Mouse (Mus musculus) urinary bladder, postnatal 25 days (tissue): ENCODE measurements at regions not wholly inside any gene's neighbourhood (a gene's known extent, or its start where the extent isn't known, plus 50 kb on each side); places are given as distances from the start of the nearest gene placed in this dataset.
A peak's percentile ranks its signal among the peaks of the same experiment; 100 is the strongest.
"Not testable (repeated sequence)": the region's sequence is repeated elsewhere in the genome, so short reads cannot be mapped to it uniquely, and the experiment has no call there.

Experiments used
- DNase-seq: peaks from one replicate; pipeline ENCODE4 v3.0.0; 2022; ENCODE audit warnings: low spot score

DNA sequence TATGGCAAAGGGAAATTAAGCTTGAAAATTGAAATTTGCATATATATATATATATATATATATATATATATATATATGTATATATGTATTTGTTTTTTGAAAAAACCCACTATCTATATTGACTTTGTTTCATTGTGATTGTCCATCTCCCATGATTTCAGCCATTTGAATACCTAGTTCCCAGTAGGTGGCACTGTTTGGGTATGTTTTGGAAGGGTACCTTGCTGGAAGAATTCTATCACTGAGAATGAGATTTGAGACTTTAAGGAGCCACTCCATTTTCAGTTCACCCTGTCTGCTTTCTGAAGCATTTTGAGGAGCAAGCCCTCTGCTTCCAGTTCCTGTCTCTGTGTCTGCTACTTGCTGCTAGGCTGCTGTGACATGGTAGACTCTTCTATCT, 72.8 kb upstream of the Ugt8a start:
- DNase-seq, result peak; percentile 8

DNA sequence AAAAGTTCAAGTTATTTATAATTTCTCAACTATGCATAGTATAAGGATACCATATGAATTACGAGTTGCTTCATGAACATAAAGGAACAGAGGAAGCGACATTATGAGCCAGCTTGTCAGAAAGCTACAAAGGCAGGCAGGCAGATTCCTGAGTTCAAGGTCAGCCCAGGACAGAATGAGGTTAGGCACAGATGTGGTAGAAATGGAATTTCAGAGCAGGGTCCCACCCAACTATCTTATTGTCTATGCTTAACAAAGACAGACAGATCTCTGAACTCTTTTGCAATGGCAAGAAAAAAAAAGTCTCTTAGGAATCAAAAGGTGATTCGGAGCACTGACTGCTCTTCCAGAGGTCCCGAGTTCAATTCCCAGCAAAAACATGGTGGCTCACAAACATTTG, 77.7 kb upstream of the Ugt8a start:
- DNase-seq, result no peak

GRCm38 (mm10) chr3:126044327-126044726, 105.9 kb upstream of the Ugt8a start:
- DNase-seq, result no peak

DNA sequence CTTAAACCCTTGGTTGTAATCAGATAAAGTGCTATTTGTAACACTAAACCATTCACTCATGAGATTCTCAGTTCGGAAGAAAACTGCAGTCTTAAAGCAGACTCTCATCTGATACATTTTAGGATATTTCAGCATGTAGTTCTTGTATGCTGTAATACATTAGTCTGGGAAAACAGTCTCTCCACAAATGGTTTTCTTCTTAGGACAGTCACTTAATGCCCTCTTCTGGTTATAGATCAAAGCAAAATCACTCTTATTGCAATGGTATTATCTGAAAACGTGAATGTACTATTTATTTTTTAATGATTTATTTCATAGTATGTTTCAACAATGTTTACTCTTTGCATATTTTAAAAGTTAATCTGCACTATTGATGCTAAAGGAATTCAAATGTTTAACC, 106.4 kb upstream of the Ugt8a start:
- DNase-seq, result no peak

GRCm38 (mm10) chr3:126045992-126046786, 107.8 kb upstream of the Ugt8a start:
- DNase-seq, result no peak

- DNase-seq, result no peak
Observed at GRCm38 (mm10) chr3:126058585-126058984, 120.2 kb upstream of the Ugt8a start.

- no peak for DNase-seq
Observed at GRCm38 (mm10) chr3:126105086-126105485, 166.7 kb upstream of the Ugt8a start.

DNA sequence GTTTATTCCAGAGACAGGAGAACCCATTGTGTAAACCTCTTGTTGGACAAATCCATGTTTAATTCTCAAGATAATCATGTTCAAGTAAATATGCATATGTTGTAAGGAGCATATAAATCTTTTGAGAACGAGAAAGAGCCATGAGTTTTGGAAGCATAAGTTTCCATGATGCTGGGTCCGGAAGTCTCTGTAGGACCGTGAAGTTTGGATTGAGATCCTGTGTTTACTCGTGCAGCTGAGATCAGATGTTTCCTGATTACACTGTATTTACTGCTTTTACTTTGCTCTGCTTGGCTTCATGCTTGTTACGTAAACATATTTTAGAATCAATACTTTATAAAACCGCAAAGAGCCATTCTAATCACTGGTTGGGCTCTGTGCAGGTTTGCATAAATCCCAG, 171.0 kb upstream of the Ugt8a start:
- DNase-seq, result no peak

- no peak for DNase-seq
Observed at GRCm38 (mm10) chr3:126117849-126118248, 179.4 kb upstream of the Ugt8a start.

DNA sequence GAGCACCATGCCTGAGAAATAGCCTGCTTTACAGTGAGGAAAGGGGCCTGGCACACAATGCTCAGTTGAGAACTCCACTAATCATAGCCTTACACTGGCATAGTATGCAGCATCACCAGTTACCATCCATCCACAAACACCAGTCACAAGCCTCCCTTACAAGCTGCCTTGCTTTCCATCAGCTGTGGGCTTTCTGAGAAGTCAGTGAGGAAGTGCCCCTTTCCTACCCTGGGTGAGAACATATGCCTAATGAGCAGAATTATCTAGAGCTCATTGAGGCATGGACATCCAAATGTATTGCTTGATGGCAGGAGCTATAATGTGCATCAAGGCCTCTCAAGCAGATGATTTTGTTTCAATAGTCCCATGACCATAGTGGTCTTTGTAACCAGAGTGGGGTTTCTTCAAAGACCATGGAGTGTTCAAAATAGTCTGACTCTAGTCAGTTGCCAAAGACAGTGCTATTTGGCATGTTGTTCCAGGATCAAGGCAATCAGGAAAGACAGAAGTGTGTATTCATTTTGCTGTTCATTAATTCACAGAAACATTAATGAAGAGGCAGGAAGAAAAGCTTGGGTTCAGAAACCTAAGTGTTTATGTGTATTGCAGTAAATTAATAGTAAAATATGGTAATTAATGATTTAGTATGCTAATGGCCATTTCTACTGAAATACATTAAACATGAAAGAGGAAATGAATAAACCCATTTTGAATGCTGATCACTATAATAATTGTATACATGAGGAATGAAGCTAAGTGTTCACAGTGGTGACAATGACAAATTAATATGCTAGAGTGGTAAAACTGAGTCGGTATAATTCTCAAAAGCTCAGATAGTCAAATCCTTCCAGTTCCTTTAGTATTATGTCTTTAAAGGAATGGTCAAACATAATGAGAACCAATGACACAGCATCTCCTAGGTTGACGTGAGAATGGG, 184.2 kb upstream of the Ugt8a start:
- no peak for DNase-seq

- no peak for DNase-seq
Observed at GRCm38 (mm10) chr3:126166542-126166941, 196.9 kb upstream of the Arsj start.

GRCm38 (mm10) chr3:126209024-126209423, 154.5 kb upstream of the Arsj start:
- no peak for DNase-seq

- DNase-seq, result no peak
Observed at GRCm38 (mm10) chr3:126210226-126210625, 153.3 kb upstream of the Arsj start.

DNA sequence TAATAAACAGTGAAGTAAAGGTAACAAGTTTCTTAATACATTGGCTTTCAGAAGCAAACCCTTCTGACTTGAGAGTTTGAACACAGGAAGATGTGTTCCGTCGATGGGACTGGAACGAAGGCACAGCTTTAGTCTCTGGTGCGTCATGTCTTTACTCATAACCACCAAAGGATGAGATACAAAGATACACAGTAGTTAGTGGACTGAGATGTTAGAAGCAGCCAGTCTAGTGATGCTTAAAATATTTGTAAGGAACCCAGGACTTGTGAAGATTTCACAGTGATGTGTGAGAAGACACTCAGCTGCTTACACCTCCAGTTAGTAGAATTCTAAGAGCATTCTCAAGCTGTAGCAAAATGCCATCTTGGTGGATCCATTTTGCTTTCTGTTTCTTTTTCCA, 135.9 kb upstream of the Arsj start:
- DNase-seq, result no peak

- no peak for DNase-seq
Observed at GRCm38 (mm10) chr3:126245834-126246233, 117.7 kb upstream of the Arsj start.

GRCm38 (mm10) chr3:126261270-126261669, 102.2 kb upstream of the Arsj start:
- DNase-seq, result no peak

GRCm38 (mm10) chr3:126272027-126272426, 91.5 kb upstream of the Arsj start:
- not testable (repeated sequence) for DNase-seq

GRCm38 (mm10) chr3:126273566-126273965, 89.9 kb upstream of the Arsj start:
- no peak for DNase-seq

DNA sequence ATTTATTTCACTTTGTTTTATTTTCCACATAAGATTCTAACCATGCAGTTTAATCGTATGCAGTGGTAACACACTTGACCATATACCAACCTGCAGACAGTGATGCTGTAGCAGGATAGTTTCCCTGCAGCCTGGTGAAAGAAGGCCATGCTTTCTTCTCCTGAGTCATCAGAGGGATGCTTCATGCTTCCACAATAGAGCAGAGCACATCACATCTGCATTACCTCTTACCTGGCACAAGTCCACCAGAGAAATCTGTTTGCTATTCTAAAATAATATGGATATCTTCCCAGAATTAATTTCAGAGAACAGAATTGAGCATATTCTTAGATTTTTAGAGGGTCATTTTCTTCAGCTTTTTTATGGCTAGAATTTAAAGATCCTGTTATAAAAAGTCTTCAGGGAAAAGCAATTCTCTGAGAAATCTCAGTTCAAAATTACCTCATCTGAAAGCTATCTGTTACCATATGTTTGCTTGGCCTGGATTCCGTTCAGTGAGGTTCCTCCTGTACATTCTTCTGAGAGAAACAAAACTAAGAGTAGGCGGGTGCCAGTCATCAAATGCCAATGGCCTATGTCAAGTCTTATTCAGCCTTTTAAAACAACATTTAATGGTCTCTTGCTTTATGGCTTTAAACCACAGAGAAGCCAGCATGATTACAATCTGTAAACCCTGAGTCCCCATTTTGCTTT, 87.3 kb upstream of the Arsj start:
- DNase-seq, result no peak

DNA sequence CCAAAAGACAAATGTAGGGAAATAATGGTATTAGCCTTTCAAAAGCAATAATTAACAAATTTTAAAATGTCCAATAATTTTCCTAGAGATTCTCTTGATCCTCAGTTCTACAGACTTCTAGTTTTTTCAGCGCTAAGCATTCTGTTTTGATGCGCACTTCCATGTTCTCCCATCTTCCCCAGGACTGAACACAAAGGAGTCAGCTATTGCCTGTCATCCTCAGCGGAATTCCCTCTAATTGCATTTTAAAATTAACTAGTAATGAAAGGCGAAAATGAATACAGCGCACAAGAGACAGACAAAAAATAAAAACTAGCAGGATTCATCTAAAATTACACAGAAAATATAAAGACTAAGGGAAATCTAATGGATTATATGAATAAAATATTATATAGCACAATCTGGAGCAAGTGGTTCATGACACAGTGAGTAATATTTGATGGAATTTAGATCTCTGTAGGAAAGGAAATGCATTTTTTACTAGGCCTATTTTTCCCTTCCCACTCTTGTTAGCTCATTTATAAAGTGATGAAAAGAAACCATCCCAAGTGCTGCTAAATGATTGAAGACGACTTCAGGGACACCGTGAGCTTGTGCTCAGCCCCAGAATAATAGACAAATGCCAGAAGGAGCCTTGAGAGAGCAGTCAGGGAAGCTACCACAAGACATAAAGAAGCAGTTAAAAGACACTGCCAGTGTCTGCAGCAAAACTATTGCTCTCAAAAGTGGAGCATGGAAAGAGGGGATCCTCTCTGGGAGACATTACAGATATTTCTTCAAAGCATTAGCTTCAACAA, 79.0 kb upstream of the Arsj start:
- no peak for DNase-seq

- no peak for DNase-seq
Observed at GRCm38 (mm10) chr3:126292259-126292658, 71.2 kb upstream of the Arsj start.

GRCm38 (mm10) chr3:126292830-126293229, 70.7 kb upstream of the Arsj start:
- no peak for DNase-seq
